Mouse (Mus musculus): ENCODE measurements at regions not wholly inside any gene's neighbourhood (a gene's known extent, or its start where the extent isn't known, plus 50 kb on each side); places are given as distances from the start of the nearest gene placed in this dataset.

DNA sequence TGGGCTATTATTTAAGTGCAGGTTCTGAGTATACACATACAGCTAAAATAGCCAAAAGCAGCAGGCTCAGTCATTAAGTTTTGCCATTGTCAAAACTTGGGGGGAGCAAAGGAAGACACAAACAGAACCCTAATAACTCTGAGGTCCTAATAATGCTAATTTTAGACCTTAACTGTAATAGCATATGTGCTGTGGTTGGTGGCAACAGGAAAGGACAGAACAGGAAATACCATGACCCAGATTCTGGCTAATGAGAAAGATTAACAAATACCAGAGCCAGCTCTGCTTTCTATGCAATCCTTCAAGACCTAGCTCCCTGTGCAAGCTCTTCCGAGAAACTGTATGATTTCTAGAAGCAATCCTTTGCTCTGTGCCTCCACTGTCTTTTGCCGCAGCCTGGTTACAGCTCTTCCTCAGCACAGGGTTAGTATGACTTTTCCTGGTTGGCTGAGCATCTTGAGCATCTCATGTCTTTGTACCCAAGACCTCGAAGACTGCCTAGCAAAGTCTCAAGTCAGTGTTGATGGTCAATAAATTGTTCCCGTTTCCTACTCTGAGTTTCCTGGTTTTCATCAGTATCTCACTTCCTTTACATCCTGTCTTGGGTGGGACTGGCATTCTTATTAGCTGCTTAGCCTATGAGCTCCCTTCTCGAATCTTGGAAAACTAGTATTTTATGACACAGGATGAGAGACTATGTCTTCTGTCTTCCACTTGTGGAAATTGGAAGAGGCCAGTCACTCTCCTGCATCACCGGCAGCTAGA lies 49.9 kb upstream of the Eed start:
- peaks cover 25% of the 10 kb centered on the region for H3K4me1 ChIP-seq (ENCODE audit: control insufficient read depth, insufficient read depth, low read length)
- no peak overlapping the region for H3K4me3 ChIP-seq (ENCODE audit: insufficient read depth, low read length)
- peak overlapping the region; percentile 99 for H3K27ac ChIP-seq (ENCODE audit: insufficient read depth, low read length)
- TF ChIP-seq CTCF (IDR thresholded peaks at IDR 0.05; ENCODE audit: borderline replicate concordance, insufficient read depth, low read length) (no peak), POLR2A (IDR thresholded peaks at IDR 0.05; ENCODE audit: low read depth, low read length) (no peak)

DNA sequence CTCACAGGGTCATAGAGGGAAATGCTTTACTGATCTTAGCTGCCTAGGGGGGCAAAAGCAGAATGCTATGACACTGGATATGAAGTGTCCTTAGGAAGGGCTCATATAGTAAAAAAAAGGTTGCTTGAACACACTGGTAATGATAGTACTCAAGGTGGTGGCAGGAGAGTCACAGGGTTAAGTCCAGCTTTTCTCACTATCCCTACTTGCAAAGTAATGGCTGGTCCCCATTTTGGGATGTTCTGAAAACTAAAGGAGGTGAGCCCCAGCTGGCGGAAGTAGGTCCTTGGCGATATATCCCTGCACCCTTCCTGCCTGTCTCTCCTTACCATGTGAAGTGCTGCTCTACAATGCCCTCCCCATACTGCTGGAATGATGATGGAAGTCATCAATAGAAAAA lies 52.3 kb upstream of the Eed start:
- no peak overlapping the region for H3K4me3 ChIP-seq (ENCODE audit: insufficient read depth, low read length)
- H3K4me1 ChIP-seq (ENCODE audit: control insufficient read depth, insufficient read depth, low read length), result peaks cover 25% of the 10 kb centered on the region
- no peak for TF ChIP-seq CTCF (IDR thresholded peaks at IDR 0.05; ENCODE audit: borderline replicate concordance, insufficient read depth, low read length)
- no peak for TF ChIP-seq POLR2A (IDR thresholded peaks at IDR 0.05; ENCODE audit: low read depth, low read length)
- H3K27ac ChIP-seq (ENCODE audit: insufficient read depth, low read length), result peak overlapping the region; percentile 73

DNA sequence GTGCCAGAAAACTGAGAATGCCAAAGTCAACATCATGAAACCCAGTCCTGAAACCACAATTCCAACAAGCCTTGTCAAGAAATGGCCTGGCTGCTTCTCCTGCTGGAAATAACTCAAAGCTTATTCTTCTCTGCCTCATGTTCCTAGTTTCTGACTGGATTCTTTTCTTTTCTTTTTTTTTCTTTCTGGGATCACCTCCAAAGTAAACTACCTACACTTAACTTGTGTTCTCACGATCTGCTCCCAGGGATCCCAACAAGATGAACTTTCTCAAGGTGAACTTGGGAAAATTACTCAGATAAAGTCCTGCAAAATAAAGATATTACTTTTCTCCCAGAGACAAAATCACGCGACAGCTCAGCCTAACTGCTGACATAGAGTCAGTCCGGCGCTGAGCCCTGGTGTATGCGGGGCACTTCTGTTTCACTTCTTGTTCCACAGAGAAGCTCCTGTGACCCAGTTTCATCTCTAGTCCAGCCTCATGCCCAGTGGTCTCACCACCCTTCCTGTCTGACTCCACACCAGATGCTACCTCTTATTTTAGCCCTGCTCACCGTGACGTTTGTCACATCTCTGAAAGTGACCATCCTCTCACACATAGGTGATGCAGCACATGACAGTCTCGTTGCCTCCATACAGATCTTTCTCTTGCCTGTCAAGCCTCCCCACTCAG lies 53.0 kb upstream of the Eed start:
- Histone ChIP-seq H3K4me3 (ENCODE audit: insufficient read depth, low read length) (no peak overlapping the region), H3K27ac (ENCODE audit: insufficient read depth, low read length) (peak overlapping the region; percentile 73), H3K4me1 (ENCODE audit: control insufficient read depth, insufficient read depth, low read length) (peaks cover 25% of the 10 kb centered on the region)
- TF ChIP-seq CTCF (IDR thresholded peaks at IDR 0.05; ENCODE audit: borderline replicate concordance, insufficient read depth, low read length) (no peak), POLR2A (IDR thresholded peaks at IDR 0.05; ENCODE audit: low read depth, low read length) (no peak)

DNA sequence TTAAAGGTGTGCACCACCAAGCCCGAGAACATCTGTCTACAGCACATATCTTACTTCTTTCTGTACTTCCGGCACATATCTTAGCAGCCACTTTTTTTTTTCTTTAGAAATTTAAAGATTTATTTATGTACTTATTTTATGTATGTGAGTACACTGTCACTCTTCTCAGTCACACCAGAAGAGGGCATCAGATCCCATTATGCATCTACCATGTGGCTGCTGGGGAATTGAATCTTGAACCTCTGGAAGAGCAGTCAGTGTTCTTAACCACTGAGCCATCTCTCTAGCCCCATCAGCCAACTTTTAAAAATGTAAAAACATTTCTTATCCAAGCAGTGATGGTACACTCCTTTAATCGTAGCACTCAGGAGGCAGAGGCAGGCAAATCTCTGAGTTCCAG lies 53.7 kb upstream of the Eed start:
- Histone ChIP-seq H3K4me3 (ENCODE audit: insufficient read depth, low read length) (no peak overlapping the region), H3K4me1 (ENCODE audit: control insufficient read depth, insufficient read depth, low read length) (peaks cover 22% of the 10 kb centered on the region), H3K27ac (ENCODE audit: insufficient read depth, low read length) (peak overlapping the region; percentile 73)
- TF ChIP-seq POLR2A (IDR thresholded peaks at IDR 0.05; ENCODE audit: low read depth, low read length) (no peak), CTCF (IDR thresholded peaks at IDR 0.05; ENCODE audit: borderline replicate concordance, insufficient read depth, low read length) (no peak)

DNA sequence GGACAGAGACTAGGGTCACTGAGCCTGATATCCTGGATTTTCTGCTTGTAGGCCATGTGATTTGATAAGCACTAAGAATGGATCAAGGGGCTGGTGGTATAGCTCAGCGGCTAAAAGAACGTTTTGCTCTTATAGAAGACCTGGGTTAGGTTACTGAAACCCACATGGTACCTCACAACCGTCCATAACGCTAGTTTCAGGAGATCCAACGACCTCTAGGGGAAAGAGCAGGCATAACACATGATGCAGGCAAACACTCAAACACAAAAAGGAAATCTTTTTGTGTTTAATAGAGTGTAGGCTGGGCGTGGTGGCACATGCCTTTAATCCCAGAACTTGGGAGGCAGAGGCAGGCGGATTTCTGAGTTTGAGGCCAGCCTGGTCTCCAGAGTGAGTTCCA lies 54.6 kb upstream of the Eed start:
- Histone ChIP-seq H3K4me1 (ENCODE audit: control insufficient read depth, insufficient read depth, low read length) (peaks cover 15% of the 10 kb centered on the region), H3K27ac (ENCODE audit: insufficient read depth, low read length) (no peak overlapping the region), H3K4me3 (ENCODE audit: insufficient read depth, low read length) (no peak overlapping the region)
- TF ChIP-seq POLR2A (IDR thresholded peaks at IDR 0.05; ENCODE audit: low read depth, low read length) (no peak), CTCF (IDR thresholded peaks at IDR 0.05; ENCODE audit: borderline replicate concordance, insufficient read depth, low read length) (no peak)

DNA sequence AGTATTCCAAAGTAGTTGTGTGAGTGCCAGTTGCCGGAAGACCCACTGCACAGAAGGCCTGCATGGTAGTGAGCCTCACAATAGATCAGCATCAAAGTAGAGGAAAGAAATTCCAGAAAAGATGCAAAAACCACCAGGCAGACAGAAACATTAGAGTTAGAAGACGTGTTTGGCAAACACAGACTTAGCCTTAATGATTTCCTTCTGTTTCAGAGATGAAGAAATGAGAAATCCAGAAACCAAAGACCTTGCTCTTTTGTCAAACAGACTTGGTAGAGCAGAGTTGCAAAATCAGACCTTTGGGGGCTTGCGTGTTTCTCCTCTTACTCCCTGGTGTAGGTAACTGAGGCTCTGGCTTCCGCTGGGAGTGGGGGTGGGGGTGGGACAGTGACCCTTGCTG lies 57.0 kb upstream of the Eed start:
- TF ChIP-seq POLR2A (IDR thresholded peaks at IDR 0.05; ENCODE audit: low read depth, low read length), result no peak
- no peak for TF ChIP-seq CTCF (IDR thresholded peaks at IDR 0.05; ENCODE audit: borderline replicate concordance, insufficient read depth, low read length)
- H3K4me1 ChIP-seq (ENCODE audit: control insufficient read depth, insufficient read depth, low read length), result peaks cover 14% of the 10 kb centered on the region
- peak overlapping the region; percentile 74; the same call in 1 of the 2 replicates for H3K27ac ChIP-seq (ENCODE audit: insufficient read depth, low read length)
- no peak overlapping the region for H3K4me3 ChIP-seq (ENCODE audit: insufficient read depth, low read length)

DNA sequence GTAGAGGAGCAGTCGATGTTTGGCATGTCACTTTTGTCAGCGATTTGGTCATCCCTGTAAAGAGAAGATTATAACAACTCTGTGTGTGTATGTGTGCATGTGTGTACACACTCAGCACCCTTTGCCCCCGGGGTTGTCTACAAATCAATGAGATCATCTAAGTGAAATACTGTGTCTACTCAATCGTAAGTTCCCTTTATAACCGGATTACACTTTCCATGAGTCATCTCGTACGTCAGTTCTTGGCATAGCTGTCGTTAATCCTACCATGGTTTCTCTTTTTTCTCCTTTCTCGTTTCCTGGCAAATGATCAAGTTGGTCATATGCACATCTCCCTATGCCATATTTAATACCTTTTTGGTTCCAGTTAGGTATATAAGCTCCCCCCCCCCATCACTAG lies 58.7 kb upstream of the Eed start:
- TF ChIP-seq POLR2A (IDR thresholded peaks at IDR 0.05; ENCODE audit: low read depth, low read length) (no peak), CTCF (IDR thresholded peaks at IDR 0.05; ENCODE audit: borderline replicate concordance, insufficient read depth, low read length) (no peak)
- peak overlapping the region; percentile 64 for H3K27ac ChIP-seq (ENCODE audit: insufficient read depth, low read length)
- H3K4me1 ChIP-seq (ENCODE audit: control insufficient read depth, insufficient read depth, low read length), result 0 out of 2 replicates have a peak, but pooled peaks cover 5% of the 10 kb centered on the region
- no peak overlapping the region for H3K4me3 ChIP-seq (ENCODE audit: insufficient read depth, low read length)

DNA sequence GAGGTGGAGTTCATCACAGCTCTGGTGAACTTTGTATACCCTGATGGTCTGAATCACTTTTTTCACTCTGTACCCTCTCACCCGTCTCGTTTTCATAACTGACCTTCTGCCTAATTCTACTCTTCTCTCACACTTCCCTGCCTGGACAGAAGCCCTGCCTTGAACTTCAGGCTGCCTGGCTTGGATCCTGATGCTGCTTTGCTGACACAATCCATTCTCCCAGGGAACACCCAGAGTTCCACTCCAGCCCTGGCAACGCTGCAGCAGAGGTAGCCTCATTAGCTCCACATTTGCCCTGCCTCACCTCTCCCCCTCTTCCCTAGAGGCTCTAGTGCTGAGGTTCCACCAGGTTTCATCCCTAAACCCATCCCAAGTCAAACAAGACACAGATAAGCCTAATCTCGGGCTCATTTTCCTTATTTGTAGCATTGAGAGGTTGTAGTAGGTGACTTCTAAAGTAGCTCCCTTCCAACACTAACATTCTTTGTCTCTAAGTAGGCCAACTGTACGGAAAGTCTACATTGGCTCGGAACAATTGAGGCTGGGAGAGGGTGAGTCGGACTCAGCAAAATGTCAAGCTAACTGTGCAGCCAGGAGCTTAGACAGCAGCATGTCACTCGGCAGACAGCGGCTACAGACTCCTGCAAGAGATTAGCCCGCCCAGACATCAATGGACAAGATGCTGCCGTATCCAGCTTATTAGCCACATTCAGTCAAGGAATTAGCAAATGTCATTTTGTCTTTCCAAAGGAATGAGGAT lies 60.0 kb upstream of the Eed start:
- TF ChIP-seq POLR2A (IDR thresholded peaks at IDR 0.05; ENCODE audit: low read depth, low read length), result no peak
- no peak for TF ChIP-seq CTCF (IDR thresholded peaks at IDR 0.05; ENCODE audit: borderline replicate concordance, insufficient read depth, low read length)
- 0 out of 2 replicates have a peak, but pooled peaks cover 5% of the 10 kb centered on the region for H3K4me1 ChIP-seq (ENCODE audit: control insufficient read depth, insufficient read depth, low read length)
- peak overlapping the region; percentile 11 for H3K27ac ChIP-seq (ENCODE audit: insufficient read depth, low read length)
- no peak overlapping the region for H3K4me3 ChIP-seq (ENCODE audit: insufficient read depth, low read length)

DNA sequence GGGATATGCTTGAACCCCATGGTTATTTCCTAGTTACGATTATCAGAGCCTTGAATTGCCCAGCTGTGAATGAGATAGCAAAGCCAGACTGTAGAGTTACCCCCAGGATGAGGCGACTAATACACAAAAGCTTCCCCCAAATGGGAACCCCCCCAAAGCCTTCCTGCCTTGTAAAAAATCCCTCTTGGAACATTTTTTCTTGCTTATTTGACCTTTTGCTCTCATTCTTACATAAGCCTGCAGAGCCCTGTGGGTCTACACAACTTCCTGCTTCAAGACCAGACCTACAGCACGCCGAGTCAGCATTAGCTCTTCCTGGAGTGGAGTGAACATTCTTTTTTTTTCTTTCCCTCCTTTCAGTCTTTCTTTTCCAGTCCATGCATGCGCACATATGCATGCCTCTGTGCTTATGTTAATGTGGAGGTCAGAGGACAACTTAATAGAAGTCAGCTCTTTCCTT lies 60.8 kb upstream of the Eed start:
- H3K27ac ChIP-seq (ENCODE audit: insufficient read depth, low read length), result peak overlapping the region; percentile 11
- no peak for TF ChIP-seq POLR2A (IDR thresholded peaks at IDR 0.05; ENCODE audit: low read depth, low read length)
- no peak for TF ChIP-seq CTCF (IDR thresholded peaks at IDR 0.05; ENCODE audit: borderline replicate concordance, insufficient read depth, low read length)

More for the DNA sequence above, 60.8 kb upstream of the Eed start:
- H3K4me1 ChIP-seq (ENCODE audit: control insufficient read depth, insufficient read depth, low read length), result 0 out of 2 replicates have a peak, but pooled peaks cover 5% of the 10 kb centered on the region
- no peak overlapping the region for H3K4me3 ChIP-seq (ENCODE audit: insufficient read depth, low read length)
